Mouse (Mus musculus) olfactory bulb, adult 2 months (tissue): ENCODE data around the gene Supt16.

Source experiments
- CTCF ChIP-seq: fragments of 200-500 bp; IDR thresholded peaks from 2 replicates; pipeline ENCODE4 v1.5.1; 2012; ENCODE audit warnings: low read depth, mild to moderate bottlenecking, low read length, moderate library complexity; ENCODE audit not compliant: insufficient read depth
- POLR2A ChIP-seq: fragments of 200-500 bp; IDR thresholded peaks from 2 replicates; pipeline ENCODE4 v1.6.1; 2012; ENCODE audit warnings: mild to moderate bottlenecking, low read depth, low read length, moderate library complexity; ENCODE audit not compliant: insufficient read depth

DNA sequence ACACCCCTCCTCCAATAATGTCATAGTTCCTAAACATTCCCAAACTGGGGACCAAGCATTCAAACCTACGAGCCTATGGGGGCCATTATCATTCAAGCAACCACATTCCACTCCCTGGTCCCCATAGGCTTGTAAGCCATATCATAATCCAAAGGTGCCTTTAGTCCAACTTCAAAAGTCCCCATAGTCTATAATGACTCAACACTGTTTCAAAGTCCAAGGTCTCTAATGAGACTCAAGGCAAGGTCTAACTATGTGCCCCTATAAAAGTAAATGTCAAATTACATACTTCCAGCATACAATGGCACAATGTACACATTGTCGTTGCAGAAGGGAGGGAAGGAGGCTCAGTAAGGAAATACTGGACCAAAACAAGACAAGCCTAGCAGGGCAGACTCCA, 42.2 kb downstream of the Supt16 start:
- TF ChIP-seq CTCF, result no peak
- TF ChIP-seq POLR2A, result no peak
